Mouse (Mus musculus) megakaryocyte, embryonic 14.5 days (primary cell): ENCODE data around the gene Ralgapa2.

Experiments used
- FLI1 ChIP-seq: IDR thresholded peaks from 2 replicates; pipeline ENCODE4 v1.6.1; 2012; ENCODE audit warnings: low read length, inconsistent platforms, mixed read lengths
- GATA1 ChIP-seq: IDR thresholded peaks from 3 replicates; pipeline ENCODE4 v1.6.1; 2012; ENCODE audit warnings: mixed read lengths, low read length, inconsistent platforms, borderline replicate concordance

- TF ChIP-seq GATA1, result no peak
- TF ChIP-seq FLI1, result no peak
These were observed 55.5 kb downstream of the Ralgapa2 start for GRCm38 (mm10) chr2:146456612-146457011.
